Mouse (Mus musculus): ENCODE results near the gene St7l. TPM values are rescaled to one million over a fixed set of nuclear protein-coding genes. Genes with fewer than 3 reads are reported as not detected.
A peak's percentile ranks its signal among the peaks of the same experiment; 100 is the strongest.
"Not testable (repeated sequence)": the region's sequence is repeated elsewhere in the genome, so short reads cannot be mapped to it uniquely, and the experiment has no call there.

Gene St7l
- polyA plus RNA-seq, 1 experiment from 2014 or later: 36.7 TPM

- no peaks in the 10 kb centered on the region for H3K27me3 ChIP-seq
- peaks cover 16% of the 10 kb centered on the region for H3K36me3 ChIP-seq (replicated peaks)
- H3K4me1 ChIP-seq: no peaks in the 10 kb centered on the region
- H3K4me2 ChIP-seq: no peak overlapping the region
- ATAC-seq (ENCODE audit: low FRiP score): no peak
- H3K9ac ChIP-seq: no peak overlapping the region
- no peak overlapping the region for H3K27ac ChIP-seq
- no peak overlapping the region for H3K4me3 ChIP-seq (replicated peaks)
- 92% methylated on average over 1 of the region's 1 CpGs for WGBS
- no peaks in the 10 kb centered on the region for H3K9me3 ChIP-seq
Measured at GRCm38 (mm10) chr3:104854465-104854864, 9.3 kb upstream of the St7l start.

DNA sequence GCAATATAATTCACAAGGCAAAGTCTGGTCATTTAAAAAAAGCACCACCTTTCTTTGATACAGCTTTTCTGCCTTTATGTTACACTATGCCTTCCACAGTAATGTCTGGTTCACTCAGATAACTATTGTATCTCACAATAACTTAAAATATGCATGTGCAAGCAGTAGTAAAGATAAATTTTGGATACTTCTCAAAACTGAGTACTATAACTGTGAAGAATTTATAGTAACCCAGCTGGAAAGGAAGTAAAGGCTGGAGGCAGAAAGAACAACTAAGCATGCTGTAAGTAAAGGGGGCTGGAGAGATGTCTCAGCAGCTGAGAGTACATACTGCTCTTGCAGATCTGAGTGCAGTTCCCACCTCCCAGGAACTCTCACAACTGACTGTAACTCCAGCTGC lies 8.9 kb upstream of the St7l start:
- H3K9ac ChIP-seq: no peak overlapping the region
- no peak overlapping the region for H3K4me3 ChIP-seq (replicated peaks)
- no peak overlapping the region for H3K4me2 ChIP-seq
- H3K27me3 ChIP-seq: no peaks in the 10 kb centered on the region
- no peaks in the 10 kb centered on the region for H3K4me1 ChIP-seq
- no peaks in the 10 kb centered on the region for H3K9me3 ChIP-seq
- H3K36me3 ChIP-seq (replicated peaks): peaks cover 16% of the 10 kb centered on the region
- no peak for ATAC-seq (ENCODE audit: low FRiP score)
- no peak overlapping the region for H3K27ac ChIP-seq

- H3K4me1 ChIP-seq: peaks cover 2% of the 10 kb centered on the region; the same call in 1 of the 2 replicates
- H3K27me3 ChIP-seq: no peaks in the 10 kb centered on the region
- no peak overlapping the region for H3K4me3 ChIP-seq (replicated peaks)
- H3K9me3 ChIP-seq: no peaks in the 10 kb centered on the region
- 96% methylated on average over 1 of the region's 1 CpGs for WGBS
- no peak overlapping the region for H3K4me2 ChIP-seq
- H3K9ac ChIP-seq: no peak overlapping the region
- no peak overlapping the region for H3K27ac ChIP-seq
- no peak for ATAC-seq (ENCODE audit: low FRiP score)
- H3K36me3 ChIP-seq (replicated peaks): peaks cover 16% of the 10 kb centered on the region
Measured at GRCm38 (mm10) chr3:104856106-104856505, 7.7 kb upstream of the St7l start.

- no peak overlapping the region for H3K4me2 ChIP-seq
- ATAC-seq (ENCODE audit: low FRiP score): no peak
- 100% methylated on average over 1 of the region's 1 CpGs for WGBS
Measured at GRCm38 (mm10) chr3:104858560-104858959, 5.2 kb upstream of the St7l start.

GRCm38 (mm10) chr3:104864651-104865340 lies 991 bp downstream of the St7l start:
- Histone ChIP-seq H3K4me3 (replicated peaks) (peak overlapping the region; percentile 98), H3K36me3 (replicated peaks) (peaks cover 12% of the 10 kb centered on the region), H3K9ac (peak overlapping the region; percentile 97), H3K9me3 (no peaks in the 10 kb centered on the region), H3K27ac (peak overlapping the region; percentile 97), H3K4me2 (peak overlapping the region; percentile 76), H3K27me3 (no peaks in the 10 kb centered on the region), H3K4me1 (peaks cover 34% of the 10 kb centered on the region)
- WGBS: under 1% methylated on average over 48 of the region's 48 CpGs
- ATAC-seq (ENCODE audit: low FRiP score): peak; percentile 92

More at GRCm38 (mm10) chr3:104858560-104858959, 5.2 kb upstream of the St7l start:
- no peaks in the 10 kb centered on the region for H3K9me3 ChIP-seq
- peaks cover 25% of the 10 kb centered on the region for H3K4me1 ChIP-seq
- no peak overlapping the region for H3K27ac ChIP-seq
- no peaks in the 10 kb centered on the region for H3K27me3 ChIP-seq
- peaks cover 16% of the 10 kb centered on the region for H3K36me3 ChIP-seq (replicated peaks)
- no peak overlapping the region for H3K9ac ChIP-seq
- no peak overlapping the region for H3K4me3 ChIP-seq (replicated peaks)

- H3K9me3 ChIP-seq: no peaks in the 10 kb centered on the region
- peak overlapping the region; percentile 76 for H3K4me2 ChIP-seq
- peak overlapping the region; percentile 97 for H3K9ac ChIP-seq
- H3K4me3 ChIP-seq (replicated peaks): peak overlapping the region; percentile 98
- 2% methylated on average over 12 of the region's 12 CpGs for WGBS
- no peaks in the 10 kb centered on the region for H3K27me3 ChIP-seq
- peaks cover 12% of the 10 kb centered on the region for H3K36me3 ChIP-seq (replicated peaks)
- peaks cover 34% of the 10 kb centered on the region for H3K4me1 ChIP-seq
- ATAC-seq (ENCODE audit: low FRiP score): peak; percentile 4; the same call in 1 of the 2 replicates
- H3K27ac ChIP-seq: peak overlapping the region; percentile 97
Measured at GRCm38 (mm10) chr3:104865341-104865788, 1.6 kb downstream of the St7l start.

GRCm38 (mm10) chr3:104866674-104867073 lies 2.9 kb downstream of the St7l start:
- H3K4me2 ChIP-seq: not testable (repeated sequence)

GRCm38 (mm10) chr3:104869611-104870010 lies 5.8 kb downstream of the St7l start:
- Histone ChIP-seq H3K27ac (no peak overlapping the region), H3K4me3 (replicated peaks) (no peak overlapping the region), H3K4me2 (no peak overlapping the region), H3K9me3 (no peaks in the 10 kb centered on the region), H3K27me3 (no peaks in the 10 kb centered on the region), H3K36me3 (replicated peaks) (peaks cover 50% of the 10 kb centered on the region), H3K4me1 (peaks cover 9% of the 10 kb centered on the region), H3K9ac (no peak overlapping the region)
- no peak for ATAC-seq (ENCODE audit: low FRiP score)

More at GRCm38 (mm10) chr3:104866674-104867073, 2.9 kb downstream of the St7l start:
- Histone ChIP-seq H3K36me3 (replicated peaks) (peaks cover 25% of the 10 kb centered on the region), H3K4me1 (peaks cover 28% of the 10 kb centered on the region)
- ATAC-seq (ENCODE audit: low FRiP score); H3K27ac ChIP-seq; H3K9me3 ChIP-seq; H3K27me3 ChIP-seq; H3K9ac ChIP-seq; H3K4me3 ChIP-seq (replicated peaks): not testable (repeated sequence)

DNA sequence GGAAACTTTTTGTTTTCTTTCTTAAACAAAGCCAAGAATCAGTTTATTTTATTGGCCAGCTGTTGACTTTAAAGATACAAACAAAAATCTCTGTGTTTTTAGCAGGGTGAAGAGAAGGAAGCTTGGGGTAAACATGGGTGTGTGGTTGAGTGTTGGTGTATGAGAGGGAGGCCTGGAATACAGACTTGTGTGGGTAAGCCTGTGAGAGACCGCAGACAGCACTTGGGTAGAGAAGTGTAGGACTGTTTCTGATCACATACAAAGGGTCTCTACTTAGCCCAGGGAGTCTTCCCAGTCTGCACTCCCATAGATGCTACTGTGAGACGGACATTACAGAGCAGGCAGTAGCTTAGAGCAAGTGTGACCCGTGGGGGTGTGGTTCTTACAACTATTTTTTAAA lies 24.8 kb downstream of the St7l start:
- 87% methylated on average over 3 of the region's 3 CpGs for WGBS
- H3K9ac ChIP-seq: no peak overlapping the region
- no peaks in the 10 kb centered on the region for H3K9me3 ChIP-seq
- H3K27ac ChIP-seq: no peak overlapping the region
- peaks cover 43% of the 10 kb centered on the region for H3K36me3 ChIP-seq (replicated peaks)
- no peaks in the 10 kb centered on the region for H3K4me1 ChIP-seq
- H3K4me3 ChIP-seq (replicated peaks): no peak overlapping the region
- H3K4me2 ChIP-seq: no peak overlapping the region
- no peaks in the 10 kb centered on the region for H3K27me3 ChIP-seq
- ATAC-seq (ENCODE audit: low FRiP score): no peak

DNA sequence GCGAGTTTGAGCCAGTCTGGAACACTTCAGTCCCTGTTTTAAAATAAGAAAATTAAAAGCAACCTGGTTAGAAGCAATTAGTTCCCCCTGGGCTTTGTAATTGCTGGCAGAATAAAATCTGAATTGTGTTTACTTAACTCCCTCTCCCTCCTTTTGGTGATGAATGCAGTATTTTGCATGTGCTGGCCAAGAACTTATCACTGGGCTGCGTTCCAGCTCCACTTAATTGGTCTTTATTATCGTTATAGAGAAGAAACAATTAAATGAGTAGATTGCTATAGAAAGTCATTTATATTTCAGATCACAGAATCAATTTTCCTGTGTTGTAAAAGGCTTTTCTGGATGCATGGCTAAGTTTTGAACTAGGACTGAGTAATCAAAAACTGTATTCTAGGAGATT lies 32.3 kb downstream of the St7l start:
- Histone ChIP-seq H3K9me3 (no peaks in the 10 kb centered on the region), H3K4me1 (no peaks in the 10 kb centered on the region), H3K4me3 (replicated peaks) (no peak overlapping the region), H3K4me2 (no peak overlapping the region), H3K27ac (no peak overlapping the region), H3K27me3 (no peaks in the 10 kb centered on the region), H3K9ac (no peak overlapping the region), H3K36me3 (replicated peaks) (peaks cover 50% of the 10 kb centered on the region)
- 74% methylated on average over 3 of the region's 3 CpGs for WGBS
- ATAC-seq (ENCODE audit: low FRiP score): no peak

- H3K9me3 ChIP-seq: no peaks in the 10 kb centered on the region
- WGBS: 93% methylated on average over 4 of the region's 4 CpGs
- H3K27me3 ChIP-seq: no peaks in the 10 kb centered on the region
- no peak overlapping the region for H3K27ac ChIP-seq
- H3K4me1 ChIP-seq: no peaks in the 10 kb centered on the region
- H3K36me3 ChIP-seq (replicated peaks): peaks cover 44% of the 10 kb centered on the region
- ATAC-seq (ENCODE audit: low FRiP score): no peak
- H3K4me2 ChIP-seq: no peak overlapping the region
- no peak overlapping the region for H3K9ac ChIP-seq
- H3K4me3 ChIP-seq (replicated peaks): no peak overlapping the region
Measured at GRCm38 (mm10) chr3:104901154-104901553, 37.3 kb downstream of the St7l start.

- Histone ChIP-seq H3K4me2 (no peak overlapping the region), H3K4me1 (no peaks in the 10 kb centered on the region), H3K4me3 (replicated peaks) (no peak overlapping the region), H3K27me3 (no peaks in the 10 kb centered on the region), H3K36me3 (replicated peaks) (peaks cover 22% of the 10 kb centered on the region), H3K27ac (no peak overlapping the region), H3K9me3 (no peaks in the 10 kb centered on the region), H3K9ac (no peak overlapping the region)
- no peak for ATAC-seq (ENCODE audit: low FRiP score)
- 91% methylated on average over 4 of the region's 4 CpGs for WGBS
Measured at GRCm38 (mm10) chr3:104905389-104905788, 41.6 kb downstream of the St7l start.

DNA sequence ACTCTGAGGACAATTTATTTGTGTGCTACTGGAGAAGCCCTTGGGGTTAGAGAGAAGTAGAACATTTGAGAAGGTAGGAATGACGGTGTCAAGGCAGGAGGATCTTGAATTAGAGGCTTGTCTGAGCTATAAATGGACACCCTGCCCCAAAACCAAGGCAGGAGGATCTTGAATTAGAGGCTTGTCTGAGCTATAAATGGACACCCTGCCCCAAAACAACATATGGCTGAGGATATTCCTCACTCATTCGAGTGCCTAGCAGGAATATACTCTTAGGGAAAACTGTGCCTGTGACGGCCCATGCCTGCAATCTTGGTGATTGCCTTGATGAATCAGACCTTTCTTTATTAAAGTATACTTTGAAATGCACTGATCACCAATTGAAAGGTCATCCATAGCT lies 42.2 kb downstream of the St7l start:
- WGBS: 89% methylated on average over 3 of the region's 3 CpGs
- H3K4me2 ChIP-seq: no peak overlapping the region
- no peaks in the 10 kb centered on the region for H3K4me1 ChIP-seq
- no peaks in the 10 kb centered on the region for H3K9me3 ChIP-seq
- H3K27ac ChIP-seq: no peak overlapping the region
- peaks cover 25% of the 10 kb centered on the region for H3K36me3 ChIP-seq (replicated peaks)
- ATAC-seq (ENCODE audit: low FRiP score): no peak
- no peaks in the 10 kb centered on the region for H3K27me3 ChIP-seq
- H3K4me3 ChIP-seq (replicated peaks): no peak overlapping the region
- no peak overlapping the region for H3K9ac ChIP-seq

Data from forebrain, embryonic 12.5 days (tissue).